Mouse (Mus musculus): Measurements from ENCODE around the gene Nrsn2. TPM values are rescaled to one million over a fixed set of nuclear protein-coding genes. Genes with fewer than 3 reads are reported as not detected.

Gene Nrsn2
- polyA plus RNA-seq, 1 experiment = not detected

DNA sequence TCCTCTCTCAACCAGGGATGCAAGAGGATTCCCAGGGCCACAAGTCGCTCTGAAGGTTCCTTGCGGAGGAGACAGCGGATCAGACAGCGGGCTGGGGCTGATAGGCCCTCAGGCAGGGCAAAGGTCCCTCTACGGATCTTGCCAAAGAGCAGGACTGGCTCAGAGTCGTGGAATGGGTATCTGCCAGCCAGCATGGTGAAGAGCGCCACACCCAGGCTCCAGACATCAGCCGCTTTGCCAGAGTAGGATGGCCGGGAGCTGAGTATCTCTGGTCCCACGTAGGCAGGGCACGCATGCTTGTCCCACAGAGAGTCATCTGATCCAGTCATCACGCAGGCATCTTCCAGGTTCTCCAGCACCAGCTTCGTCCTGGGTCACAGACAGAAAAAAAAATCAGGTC lies 38.1 kb downstream of the Nrsn2 start:
- no peaks in the 10 kb centered on the region for H3K79me3 ChIP-seq (ENCODE audit: low read depth)
- no peak overlapping the region for H3K4me3 ChIP-seq (ENCODE audit: insufficient read depth, poor library complexity, severe bottlenecking)
- no peaks in the 10 kb centered on the region for H3K27me3 ChIP-seq (ENCODE audit: control insufficient read depth, insufficient read depth, insufficient read length)
- H3K36me3 ChIP-seq (ENCODE audit: control insufficient read depth, insufficient read depth) = no peaks in the 10 kb centered on the region
- H3K79me2 ChIP-seq (ENCODE audit: control insufficient read depth, insufficient read depth) = no peaks in the 10 kb centered on the region
- no peak for TF ChIP-seq CTCF (IDR thresholded peaks at IDR 0.05; ENCODE audit: control insufficient read depth, insufficient read depth, insufficient read length)
- no peak for TF ChIP-seq MAX (IDR thresholded peaks at IDR 0.05)
- TF ChIP-seq MYOD1 (IDR thresholded peaks at IDR 0.05; ENCODE audit: control insufficient read depth, insufficient read length, low read depth) = no peak
- no peak overlapping the region for H3ac ChIP-seq (ENCODE audit: control insufficient read depth, insufficient read length, low read depth)

DNA sequence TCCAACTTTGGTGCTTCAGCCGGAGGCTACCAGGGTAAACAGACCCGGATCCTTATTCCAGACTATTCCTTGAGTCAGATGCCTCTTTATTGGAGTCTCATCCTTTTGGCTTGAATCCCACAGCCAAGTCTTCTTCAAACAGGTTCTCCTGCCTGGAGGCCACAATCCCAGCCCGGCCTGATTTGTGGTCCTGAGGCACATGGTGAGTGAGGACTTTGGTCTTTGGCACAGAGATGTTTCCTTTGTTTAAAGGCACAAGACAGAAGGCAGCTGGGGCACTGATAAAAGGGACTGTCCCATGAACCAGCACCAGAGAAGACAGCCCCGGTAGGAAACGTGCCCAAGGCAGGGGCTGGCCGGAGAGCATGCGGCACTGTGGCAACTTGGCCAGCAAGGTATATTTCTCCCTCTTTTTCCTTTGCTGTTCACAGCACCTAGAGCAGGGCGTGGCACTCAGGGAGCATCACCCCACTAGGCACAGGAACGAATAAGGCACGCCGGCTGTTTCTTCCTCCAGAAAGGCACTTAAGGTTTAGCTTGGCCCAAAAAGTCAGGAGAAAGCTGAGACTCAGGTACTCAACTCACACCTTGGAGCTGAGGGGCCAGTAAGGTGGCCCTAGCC lies 38.7 kb downstream of the Nrsn2 start:
- Histone ChIP-seq H3K79me3 (ENCODE audit: low read depth) (no peaks in the 10 kb centered on the region), H3K79me2 (ENCODE audit: control insufficient read depth, insufficient read depth) (no peaks in the 10 kb centered on the region), H3K4me3 (ENCODE audit: insufficient read depth, poor library complexity, severe bottlenecking) (no peak overlapping the region), H3ac (ENCODE audit: control insufficient read depth, insufficient read length, low read depth) (no peak overlapping the region), H3K27me3 (ENCODE audit: control insufficient read depth, insufficient read depth, insufficient read length) (no peaks in the 10 kb centered on the region), H3K36me3 (ENCODE audit: control insufficient read depth, insufficient read depth) (no peaks in the 10 kb centered on the region)
- TF ChIP-seq CTCF (IDR thresholded peaks at IDR 0.05; ENCODE audit: control insufficient read depth, insufficient read depth, insufficient read length) (no peak), MAX (IDR thresholded peaks at IDR 0.05) (no peak)

DNA sequence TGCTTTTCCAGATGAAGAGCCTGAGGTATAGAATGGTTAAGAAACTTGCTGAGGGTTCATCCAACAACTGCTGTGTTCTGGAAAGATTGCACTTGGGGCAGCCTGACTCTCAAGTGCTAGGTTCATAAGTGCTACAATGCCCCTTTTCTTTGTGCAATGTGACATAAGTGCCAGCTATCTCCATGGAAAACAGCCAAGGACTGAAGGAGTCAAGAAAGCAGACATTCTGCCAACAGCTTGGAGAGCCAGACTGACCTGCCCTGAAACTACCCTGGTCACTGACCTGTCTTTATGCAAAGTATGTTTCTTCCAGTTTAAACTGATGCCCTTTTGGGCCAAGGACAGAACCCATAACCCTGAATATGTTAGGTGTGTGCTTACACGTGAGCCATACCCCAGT lies 39.6 kb downstream of the Nrsn2 start:
- Histone ChIP-seq H3K79me3 (ENCODE audit: low read depth) (peaks cover under 1% of the 10 kb centered on the region), H3K79me2 (ENCODE audit: control insufficient read depth, insufficient read depth) (peaks cover 2% of the 10 kb centered on the region), H3K27me3 (ENCODE audit: control insufficient read depth, insufficient read depth, insufficient read length) (no peaks in the 10 kb centered on the region), H3ac (ENCODE audit: control insufficient read depth, insufficient read length, low read depth) (no peak overlapping the region), H3K36me3 (ENCODE audit: control insufficient read depth, insufficient read depth) (no peaks in the 10 kb centered on the region), H3K4me3 (ENCODE audit: insufficient read depth, poor library complexity, severe bottlenecking) (no peak overlapping the region)
- TF ChIP-seq MYOD1 (IDR thresholded peaks at IDR 0.05; ENCODE audit: control insufficient read depth, insufficient read length, low read depth) (no peak), MYOG (IDR thresholded peaks at IDR 0.05; ENCODE audit: control insufficient read depth, extremely low read depth, insufficient read length) (no peak), USF1 (IDR thresholded peaks at IDR 0.05; ENCODE audit: low read depth) (no peak), FOSL1 (IDR thresholded peaks at IDR 0.05; ENCODE audit: insufficient read depth, low read length, poor library complexity, severe bottlenecking) (no peak), MAX (IDR thresholded peaks at IDR 0.05) (no peak), CEBPB (IDR thresholded peaks at IDR 0.05; ENCODE audit: low read depth) (no peak), CTCF (IDR thresholded peaks at IDR 0.05; ENCODE audit: control insufficient read depth, insufficient read depth, insufficient read length) (no peak)

DNA sequence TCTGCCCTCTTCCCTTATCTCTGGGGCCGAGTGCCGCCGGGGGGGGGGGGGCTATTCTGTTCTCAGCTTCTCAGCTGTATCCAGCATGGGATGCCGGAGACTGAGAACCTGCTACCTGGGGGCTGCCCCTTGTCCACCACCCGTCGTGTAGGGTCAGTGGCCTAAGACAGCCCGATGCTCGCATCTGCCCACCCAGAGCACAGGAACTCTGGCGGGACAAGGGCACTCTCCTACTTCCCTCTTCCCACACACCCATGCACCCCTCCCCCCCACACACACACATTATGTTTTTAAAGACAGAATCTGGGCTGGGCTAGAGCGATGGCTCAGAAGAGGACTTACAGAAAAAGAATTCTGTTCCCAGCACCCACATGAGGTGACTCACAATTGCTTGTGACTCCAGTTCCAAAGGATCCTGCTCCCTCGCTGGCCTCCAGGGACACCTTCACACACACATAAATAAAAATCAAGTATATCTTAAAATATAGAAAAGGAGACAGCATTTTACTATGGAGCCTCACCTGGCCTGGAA lies 41.1 kb downstream of the Nrsn2 start:
- Histone ChIP-seq H3K36me3 (ENCODE audit: control insufficient read depth, insufficient read depth) (peaks cover 3% of the 10 kb centered on the region), H3K79me2 (ENCODE audit: control insufficient read depth, insufficient read depth) (peaks cover 17% of the 10 kb centered on the region), H3K4me3 (ENCODE audit: insufficient read depth, poor library complexity, severe bottlenecking) (no peak overlapping the region), H3ac (ENCODE audit: control insufficient read depth, insufficient read length, low read depth) (no peak overlapping the region), H3K79me3 (ENCODE audit: low read depth) (peaks cover 15% of the 10 kb centered on the region), H3K27me3 (ENCODE audit: control insufficient read depth, insufficient read depth, insufficient read length) (no peaks in the 10 kb centered on the region)
- no peak for TF ChIP-seq MYOD1 (IDR thresholded peaks at IDR 0.05; ENCODE audit: control insufficient read depth, insufficient read length, low read depth)
- TF ChIP-seq MAX (IDR thresholded peaks at IDR 0.05) = no peak
- no peak for TF ChIP-seq CEBPB (IDR thresholded peaks at IDR 0.05; ENCODE audit: low read depth)
- no peak for TF ChIP-seq MYOG (IDR thresholded peaks at IDR 0.05; ENCODE audit: control insufficient read depth, extremely low read depth, insufficient read length)
- no peak for TF ChIP-seq USF1 (IDR thresholded peaks at IDR 0.05; ENCODE audit: low read depth)
- TF ChIP-seq FOSL1 (IDR thresholded peaks at IDR 0.05; ENCODE audit: insufficient read depth, low read length, poor library complexity, severe bottlenecking) = no peak
- TF ChIP-seq CTCF (IDR thresholded peaks at IDR 0.05; ENCODE audit: control insufficient read depth, insufficient read depth, insufficient read length) = no peak

DNA sequence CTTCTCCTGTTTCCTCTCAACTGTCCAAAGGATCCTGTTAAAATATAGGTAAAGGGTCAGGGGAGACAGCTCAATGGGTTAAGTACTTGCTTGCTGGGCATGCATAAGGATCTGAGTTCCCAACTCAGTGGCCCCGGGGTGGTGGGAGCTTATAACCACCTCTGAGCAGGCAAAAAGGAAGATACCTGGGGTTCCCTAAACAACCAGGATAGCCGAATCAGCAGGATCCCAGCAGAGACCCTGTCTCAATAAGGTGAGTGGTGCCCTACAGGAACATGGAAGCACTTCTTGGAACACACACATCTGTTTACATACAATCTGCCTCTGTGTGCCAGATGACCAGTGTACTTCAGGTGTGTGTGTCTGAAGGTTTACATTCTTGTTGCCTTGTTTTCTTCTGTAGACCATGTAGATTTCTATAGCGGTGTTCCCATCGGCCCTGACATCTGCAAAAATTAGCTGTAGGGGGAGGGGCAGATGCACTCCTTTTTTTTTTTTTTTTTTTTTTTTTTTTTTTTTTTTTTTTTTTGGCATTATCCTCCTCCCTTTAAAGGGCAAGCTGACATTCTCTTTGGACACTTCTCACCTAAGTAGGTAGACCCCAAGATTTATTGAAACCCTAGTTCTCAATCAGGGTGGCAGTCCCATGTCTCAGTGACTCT lies 43.0 kb downstream of the Nrsn2 start:
- no peak for TF ChIP-seq MAX (IDR thresholded peaks at IDR 0.05)
- TF ChIP-seq MYOG (IDR thresholded peaks at IDR 0.05; ENCODE audit: control insufficient read depth, extremely low read depth, insufficient read length) = no peak
- TF ChIP-seq USF1 (IDR thresholded peaks at IDR 0.05; ENCODE audit: low read depth) = no peak
- no peak for TF ChIP-seq CTCF (IDR thresholded peaks at IDR 0.05; ENCODE audit: control insufficient read depth, insufficient read depth, insufficient read length)
- TF ChIP-seq MYOD1 (IDR thresholded peaks at IDR 0.05; ENCODE audit: control insufficient read depth, insufficient read length, low read depth) = no peak
- no peak for TF ChIP-seq CEBPB (IDR thresholded peaks at IDR 0.05; ENCODE audit: low read depth)
- TF ChIP-seq FOSL1 (IDR thresholded peaks at IDR 0.05; ENCODE audit: insufficient read depth, low read length, poor library complexity, severe bottlenecking) = no peak
- H3ac ChIP-seq (ENCODE audit: control insufficient read depth, insufficient read length, low read depth) = no peak overlapping the region
- H3K4me3 ChIP-seq (ENCODE audit: insufficient read depth, poor library complexity, severe bottlenecking) = no peak overlapping the region

More for the DNA sequence above, 43.0 kb downstream of the Nrsn2 start:
- Histone ChIP-seq H3K27me3 (ENCODE audit: control insufficient read depth, insufficient read depth, insufficient read length) (no peaks in the 10 kb centered on the region), H3K79me3 (ENCODE audit: low read depth) (peaks cover 25% of the 10 kb centered on the region), H3K36me3 (ENCODE audit: control insufficient read depth, insufficient read depth) (peaks cover 18% of the 10 kb centered on the region), H3K79me2 (ENCODE audit: control insufficient read depth, insufficient read depth) (peaks cover 35% of the 10 kb centered on the region)

All from C2C12 (cell line).